Mouse (Mus musculus): ENCODE results near the gene Olfr430. TPM values are rescaled to one million over a fixed set of nuclear protein-coding genes. Genes with fewer than 3 reads are reported as not detected.
"Not testable (repeated sequence)": the region's sequence is repeated elsewhere in the genome, so short reads cannot be mapped to it uniquely, and the experiment has no call there.

Gene Olfr430
- polyA plus RNA-seq (2015; fragmentation: Nextera tagmentation; extraction: Ambion mirVana): not detected in 2 replicates

DNA sequence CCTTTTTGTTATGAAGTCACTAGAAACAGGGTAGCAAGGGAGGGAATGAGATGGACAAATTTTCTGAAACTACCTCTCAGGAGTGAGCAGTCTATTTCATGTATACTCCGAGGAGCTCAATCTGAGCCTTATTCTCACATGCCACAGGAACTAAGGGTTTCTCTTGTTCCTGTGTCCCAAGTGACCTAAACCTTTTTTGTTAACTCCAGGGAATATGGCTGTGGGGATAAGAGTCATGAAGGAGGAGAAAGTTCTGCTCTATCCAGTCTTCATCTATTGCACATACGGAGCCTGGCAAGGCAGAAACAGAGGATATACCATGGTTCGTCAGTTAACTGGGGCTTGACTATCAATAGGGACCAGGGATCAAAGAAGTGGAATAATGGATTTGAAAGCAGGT lies at the start of gene Olfr430:
Gene Olfr430, plus strand, starts transcription at position 301 of the 400 bp plus-strand sequence.
- H3K4me1 ChIP-seq (ENCODE audit: control insufficient read depth, insufficient read depth, low read length): no peaks in the 10 kb centered on the region
- 90% methylated on average over 3 of the region's 3 CpGs for WGBS
- H3K9me3 ChIP-seq (replicated peaks; ENCODE audit: control insufficient read depth, low read length, poor library complexity, severe bottlenecking): no peaks in the 10 kb centered on the region
- no peaks in the 10 kb centered on the region for H3K27me3 ChIP-seq (ENCODE audit: control insufficient read depth, insufficient read depth, low read depth, low read length)
- no peaks in the 10 kb centered on the region for H3K36me3 ChIP-seq (ENCODE audit: control insufficient read depth, insufficient read depth, low read length)
- H3K9ac ChIP-seq (ENCODE audit: low read depth, low read length): no peak within 1 kb of the TSS
- no peak within 1 kb of the TSS for H3K4me2 ChIP-seq (ENCODE audit: low read length)
- H3K4me3 ChIP-seq (ENCODE audit: low read depth, low read length): no peak within 1 kb of the TSS
- no peak for ATAC-seq
- H3K27ac ChIP-seq (ENCODE audit: low read length): no peak within 1 kb of the TSS

DNA sequence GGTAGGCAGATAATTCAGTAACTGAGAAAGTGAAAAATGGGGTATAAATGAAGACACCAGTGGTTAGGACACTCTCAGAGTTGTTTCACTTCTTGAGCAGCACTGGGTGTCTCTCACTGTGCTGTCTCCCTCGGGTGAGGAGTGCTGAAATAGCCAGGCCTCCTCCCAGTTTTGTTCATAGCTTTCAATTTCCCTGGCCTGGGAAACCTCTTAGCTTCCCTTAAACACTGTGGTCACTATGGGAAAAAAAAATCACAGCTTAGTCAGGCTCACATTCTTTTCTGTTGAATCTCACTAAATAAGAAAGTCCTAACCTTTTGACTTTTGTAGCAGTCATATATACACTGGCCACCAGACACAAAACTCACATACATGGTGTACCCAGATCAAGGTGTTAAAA lies 34.7 kb upstream of the Olfr430 start, which contains the start of gene Ifi205:
Gene Ifi205, minus strand, starts transcription at position 113 of the 400 bp plus-strand sequence.
- no peak for ATAC-seq
- no peak within 1 kb of the TSS for H3K4me2 ChIP-seq (ENCODE audit: low read length)
- H3K27ac ChIP-seq (ENCODE audit: low read length): no peak within 1 kb of the TSS
- no peaks in the 10 kb centered on the region for H3K9me3 ChIP-seq (replicated peaks; ENCODE audit: control insufficient read depth, low read length, poor library complexity, severe bottlenecking)
- no peak within 1 kb of the TSS for H3K9ac ChIP-seq (ENCODE audit: low read depth, low read length)
- no peaks in the 10 kb centered on the region for H3K36me3 ChIP-seq (ENCODE audit: control insufficient read depth, insufficient read depth, low read length)
- no peak within 1 kb of the TSS for H3K4me3 ChIP-seq (ENCODE audit: low read depth, low read length)
- 46% methylated on average over 1 of the region's 1 CpGs for WGBS
- H3K4me1 ChIP-seq (ENCODE audit: control insufficient read depth, insufficient read depth, low read length): no peaks in the 10 kb centered on the region
- H3K27me3 ChIP-seq (ENCODE audit: control insufficient read depth, insufficient read depth, low read depth, low read length): no peaks in the 10 kb centered on the region

GRCm38 (mm10) chr1:174035841-174036240 lies 30.6 kb upstream of the Olfr430 start:
- Histone ChIP-seq H3K4me3 (ENCODE audit: low read depth, low read length) (no peak overlapping the region), H3K9ac (ENCODE audit: low read depth, low read length) (no peak overlapping the region), H3K4me2 (ENCODE audit: low read length) (no peak overlapping the region), H3K36me3 (ENCODE audit: control insufficient read depth, insufficient read depth, low read length) (no peaks in the 10 kb centered on the region), H3K27me3 (ENCODE audit: control insufficient read depth, insufficient read depth, low read depth, low read length) (no peaks in the 10 kb centered on the region), H3K27ac (ENCODE audit: low read length) (no peak overlapping the region), H3K9me3 (replicated peaks; ENCODE audit: control insufficient read depth, low read length, poor library complexity, severe bottlenecking) (no peaks in the 10 kb centered on the region), H3K4me1 (ENCODE audit: control insufficient read depth, insufficient read depth, low read length) (no peaks in the 10 kb centered on the region)
- WGBS: 62% methylated on average over 4 of the region's 4 CpGs
- ATAC-seq: no peak

- Histone ChIP-seq H3K4me1 (ENCODE audit: control insufficient read depth, insufficient read depth, low read length) (no peaks in the 10 kb centered on the region), H3K27me3 (ENCODE audit: control insufficient read depth, insufficient read depth, low read depth, low read length) (no peaks in the 10 kb centered on the region), H3K27ac (ENCODE audit: low read length) (no peak overlapping the region), H3K36me3 (ENCODE audit: control insufficient read depth, insufficient read depth, low read length) (no peaks in the 10 kb centered on the region), H3K4me2 (ENCODE audit: low read length) (no peak overlapping the region), H3K9me3 (replicated peaks; ENCODE audit: control insufficient read depth, low read length, poor library complexity, severe bottlenecking) (no peaks in the 10 kb centered on the region), H3K9ac (ENCODE audit: low read depth, low read length) (no peak overlapping the region), H3K4me3 (ENCODE audit: low read depth, low read length) (no peak overlapping the region)
- WGBS: 91% methylated on average over 3 of the region's 3 CpGs
- no peak for ATAC-seq
Observed at GRCm38 (mm10) chr1:174038480-174038879, 27.9 kb upstream of the Olfr430 start.

DNA sequence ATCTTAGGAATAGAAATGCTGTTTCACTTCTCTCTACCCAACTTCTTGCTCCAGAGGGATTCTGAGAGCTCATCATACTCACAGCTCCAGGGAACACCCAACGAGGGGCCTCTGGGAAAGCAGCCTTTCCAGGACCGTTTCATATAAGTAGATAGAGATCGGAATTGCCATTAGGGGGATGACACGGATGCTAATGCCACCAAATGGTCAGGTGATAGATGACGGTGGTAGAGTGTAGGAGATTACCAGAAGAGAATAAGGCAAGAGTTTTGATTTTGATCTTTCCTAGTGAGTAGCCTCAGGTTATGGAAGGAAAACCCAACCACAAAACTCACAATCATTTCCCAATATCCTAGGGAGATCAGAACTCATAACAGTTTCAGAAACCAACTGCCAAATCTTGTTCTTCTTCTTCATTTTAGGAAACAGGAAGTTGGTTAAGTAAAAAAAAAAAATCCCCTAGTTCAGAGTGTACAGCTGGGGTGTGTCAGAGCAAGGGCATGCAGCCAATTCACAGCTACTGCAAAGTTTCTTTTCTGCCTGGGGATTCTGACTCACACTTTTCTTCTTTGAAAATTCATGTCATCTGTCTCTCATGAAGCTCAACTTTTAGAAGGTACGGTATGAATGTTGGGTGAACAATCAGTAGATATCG lies 25.8 kb upstream of the Olfr430 start, which contains the start of gene Olfr433:
Gene Olfr433, plus strand, starts transcription at position 183 of the 655 bp plus-strand sequence.
- Histone ChIP-seq H3K4me3 (ENCODE audit: low read depth, low read length) (no peak within 1 kb of the TSS), H3K27ac (ENCODE audit: low read length) (no peak within 1 kb of the TSS), H3K4me2 (ENCODE audit: low read length) (no peak within 1 kb of the TSS), H3K4me1 (ENCODE audit: control insufficient read depth, insufficient read depth, low read length) (no peaks in the 10 kb centered on the region), H3K9ac (ENCODE audit: low read depth, low read length) (no peak within 1 kb of the TSS), H3K9me3 (replicated peaks; ENCODE audit: control insufficient read depth, low read length, poor library complexity, severe bottlenecking) (no peaks in the 10 kb centered on the region), H3K36me3 (ENCODE audit: control insufficient read depth, insufficient read depth, low read length) (no peaks in the 10 kb centered on the region), H3K27me3 (ENCODE audit: control insufficient read depth, insufficient read depth, low read depth, low read length) (no peaks in the 10 kb centered on the region)
- no peak for ATAC-seq
- 88% methylated on average over 7 of the region's 7 CpGs for WGBS

GRCm38 (mm10) chr1:174042091-174042884 lies 24.1 kb upstream of the Olfr430 start:
- not testable (repeated sequence) for H3K9ac ChIP-seq (ENCODE audit: low read depth, low read length); H3K27ac ChIP-seq (ENCODE audit: low read length); H3K36me3 ChIP-seq (ENCODE audit: control insufficient read depth, insufficient read depth, low read length); H3K4me3 ChIP-seq (ENCODE audit: low read depth, low read length); H3K9me3 ChIP-seq (replicated peaks; ENCODE audit: control insufficient read depth, low read length, poor library complexity, severe bottlenecking); H3K4me1 ChIP-seq (ENCODE audit: control insufficient read depth, insufficient read depth, low read length); H3K4me2 ChIP-seq (ENCODE audit: low read length); H3K27me3 ChIP-seq (ENCODE audit: control insufficient read depth, insufficient read depth, low read depth, low read length); ATAC-seq
- WGBS: 90% methylated on average over 12 of the region's 12 CpGs

- no peak overlapping the region for H3K4me3 ChIP-seq (ENCODE audit: low read depth, low read length)
- 75% methylated on average over 2 of the region's 2 CpGs for WGBS
- no peak overlapping the region for H3K27ac ChIP-seq (ENCODE audit: low read length)
Observed at GRCm38 (mm10) chr1:174044431-174044830, 22.0 kb upstream of the Olfr430 start.

GRCm38 (mm10) chr1:174048227-174048626 lies 18.2 kb upstream of the Olfr430 start:
- H3K27ac ChIP-seq (ENCODE audit: low read length); H3K4me1 ChIP-seq (ENCODE audit: control insufficient read depth, insufficient read depth, low read length); H3K36me3 ChIP-seq (ENCODE audit: control insufficient read depth, insufficient read depth, low read length); ATAC-seq; H3K4me3 ChIP-seq (ENCODE audit: low read depth, low read length); H3K27me3 ChIP-seq (ENCODE audit: control insufficient read depth, insufficient read depth, low read depth, low read length); H3K4me2 ChIP-seq (ENCODE audit: low read length); H3K9me3 ChIP-seq (replicated peaks; ENCODE audit: control insufficient read depth, low read length, poor library complexity, severe bottlenecking); H3K9ac ChIP-seq (ENCODE audit: low read depth, low read length): not testable (repeated sequence)
- 91% methylated on average over 6 of the region's 6 CpGs for WGBS

More at GRCm38 (mm10) chr1:174044431-174044830, 22.0 kb upstream of the Olfr430 start:
- Histone ChIP-seq H3K9ac (ENCODE audit: low read depth, low read length) (no peak overlapping the region), H3K9me3 (replicated peaks; ENCODE audit: control insufficient read depth, low read length, poor library complexity, severe bottlenecking) (no peaks in the 10 kb centered on the region), H3K4me2 (ENCODE audit: low read length) (no peak overlapping the region), H3K4me1 (ENCODE audit: control insufficient read depth, insufficient read depth, low read length) (no peaks in the 10 kb centered on the region), H3K36me3 (ENCODE audit: control insufficient read depth, insufficient read depth, low read length) (no peaks in the 10 kb centered on the region), H3K27me3 (ENCODE audit: control insufficient read depth, insufficient read depth, low read depth, low read length) (no peaks in the 10 kb centered on the region)
- no peak for ATAC-seq

DNA sequence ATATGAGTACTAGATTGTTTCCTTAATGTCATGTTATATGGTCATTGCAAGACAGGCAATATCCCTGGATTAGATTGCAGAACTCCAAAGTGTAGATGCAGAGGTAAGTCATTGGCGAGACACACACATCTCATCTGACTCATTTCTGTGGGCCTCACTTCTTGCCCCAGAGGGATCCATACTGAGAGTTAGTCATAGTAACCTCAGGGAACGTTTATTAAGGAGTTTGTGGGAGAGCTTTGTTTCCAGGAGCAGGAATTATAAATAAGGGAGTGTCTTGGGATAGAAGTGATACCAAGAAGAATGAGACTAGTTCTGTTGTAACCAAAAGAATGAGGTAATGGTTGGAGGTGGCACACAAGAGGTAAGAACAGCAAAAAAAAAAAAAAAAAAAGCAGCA lies 17.5 kb upstream of the Olfr430 start, which contains the start of gene Olfr432:
Gene Olfr432, plus strand, starts transcription at position 313 of the 400 bp plus-strand sequence.
- Histone ChIP-seq H3K27me3 (ENCODE audit: control insufficient read depth, insufficient read depth, low read depth, low read length) (no peaks in the 10 kb centered on the region), H3K27ac (ENCODE audit: low read length) (no peak within 1 kb of the TSS), H3K36me3 (ENCODE audit: control insufficient read depth, insufficient read depth, low read length) (no peaks in the 10 kb centered on the region), H3K4me1 (ENCODE audit: control insufficient read depth, insufficient read depth, low read length) (no peaks in the 10 kb centered on the region), H3K9me3 (replicated peaks; ENCODE audit: control insufficient read depth, low read length, poor library complexity, severe bottlenecking) (no peaks in the 10 kb centered on the region), H3K9ac (ENCODE audit: low read depth, low read length) (no peak within 1 kb of the TSS), H3K4me2 (ENCODE audit: low read length) (no peak within 1 kb of the TSS), H3K4me3 (ENCODE audit: low read depth, low read length) (no peak within 1 kb of the TSS)
- ATAC-seq: no peak
- 65% methylated on average over 2 of the region's 2 CpGs for WGBS

Data from midbrain, embryonic 16.5 days (tissue).